Mouse (Mus musculus) olfactory bulb, adult 2 months (tissue): ENCODE measurements around the gene Fpgs. TPM values are rescaled to one million over a fixed set of nuclear protein-coding genes. Genes with fewer than 3 reads are reported as not detected.

ENCODE experiments used
- H3K27ac ChIP-seq: fragments of 200-500 bp; 2 replicates; pipeline ENCODE4 v1.5.1; 2012; ENCODE audit warnings: low read depth, low read length; ENCODE audit not compliant: insufficient read depth
- H3K4me1 ChIP-seq: fragments of 200-500 bp; 2 replicates; pipeline ENCODE4 v1.6.1; 2012; ENCODE audit warnings: low read length; ENCODE audit not compliant: control insufficient read depth, insufficient read depth
- H3K4me3 ChIP-seq: fragments of 200-500 bp; 2 replicates; pipeline ENCODE4 v1.5.1; 2012; ENCODE audit warnings: mild to moderate bottlenecking, low read depth, low read length, moderate library complexity; ENCODE audit not compliant: insufficient read depth
- CTCF ChIP-seq: fragments of 200-500 bp; IDR thresholded peaks from 2 replicates; pipeline ENCODE4 v1.5.1; 2012; ENCODE audit warnings: low read depth, mild to moderate bottlenecking, low read length, moderate library complexity; ENCODE audit not compliant: insufficient read depth
- POLR2A ChIP-seq: fragments of 200-500 bp; IDR thresholded peaks from 2 replicates; pipeline ENCODE4 v1.6.1; 2012; ENCODE audit warnings: mild to moderate bottlenecking, low read depth, low read length, moderate library complexity; ENCODE audit not compliant: insufficient read depth
- WGBS: fragments of 180-500 bp; shearing (Covaris S2); methylation state at CpG from one replicate; pipeline ENCODE4 v1.1.7; 2018; 5-methylcytosine and 5-hydroxymethylcytosine counted together
- polyA plus RNA-seq: library from polyadenylated mRNA; stranded (reverse); fragments of >200 nt; gene quantifications from 2 replicates; pipeline ENCODE4 v1.2.4, GENCODE M21; 2012; ENCODE audit warnings: low replicate concordance; ENCODE audit not compliant: missing spikeins, insufficient read depth, insufficient read length

The Fpgs gene
- polyA plus RNA-seq, 1 experiment, result not detected

DNA sequence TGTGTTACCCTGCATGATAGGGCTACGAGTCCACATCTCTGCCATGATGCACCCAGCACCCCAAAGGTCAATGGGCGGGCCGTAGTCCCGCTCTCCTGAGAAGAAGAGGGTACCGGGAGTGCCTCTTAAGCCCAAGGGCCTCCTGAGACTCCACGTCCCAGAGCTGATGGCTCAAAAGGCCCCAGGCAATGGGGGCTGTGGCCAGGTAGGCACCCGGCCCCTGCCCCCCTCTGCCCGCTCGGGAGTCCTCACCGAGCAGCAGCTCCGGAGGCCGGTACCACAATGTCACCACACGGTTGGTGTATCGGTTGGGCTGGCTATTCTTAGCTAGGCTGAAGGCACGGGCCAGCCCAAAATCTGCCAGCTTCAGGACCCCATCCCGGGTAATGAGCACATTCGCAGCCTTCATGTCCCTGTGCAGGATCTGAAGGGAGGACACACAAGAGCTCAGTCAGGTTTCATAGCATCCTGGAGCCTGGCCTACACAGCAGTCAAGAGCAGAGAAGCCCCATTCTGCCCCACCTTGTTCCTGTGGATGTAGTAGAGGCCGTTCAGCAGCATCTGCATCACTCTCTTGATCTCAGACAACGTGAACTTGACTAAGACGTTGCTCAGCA, 5.7 kb upstream of the Fpgs start:
- Histone ChIP-seq H3K27ac (no peak overlapping the region), H3K4me3 (no peak overlapping the region), H3K4me1 (peaks cover 13% of the 10 kb centered on the region)
- TF ChIP-seq CTCF (no peak), POLR2A (no peak)
- 87% methylated on average over 20 of the region's 20 CpGs for WGBS

DNA sequence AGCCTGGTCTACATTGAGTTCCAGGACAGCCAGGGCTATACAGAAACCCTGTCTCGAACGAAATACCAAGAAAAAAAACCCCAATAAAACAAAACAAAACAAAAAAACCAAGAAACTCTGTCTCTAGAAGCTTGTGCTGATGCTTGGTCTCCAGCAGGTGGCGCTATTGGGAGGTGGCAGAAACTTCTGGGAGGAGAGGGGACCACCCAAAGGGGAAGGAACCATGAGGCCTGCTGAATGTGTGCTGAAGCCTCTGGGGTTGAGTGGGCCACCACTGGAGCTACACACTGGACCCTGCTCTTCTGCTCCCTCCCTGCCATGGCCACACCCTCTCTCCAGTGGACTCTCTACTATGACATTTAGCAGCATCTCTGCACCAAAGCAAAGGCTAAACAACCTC, 4.7 kb upstream of the Fpgs start:
- TF ChIP-seq CTCF (peak; percentile 79), POLR2A (no peak)
- no peak overlapping the region for H3K4me3 ChIP-seq
- H3K27ac ChIP-seq, result no peak overlapping the region
- 13% methylated on average over 3 of the region's 3 CpGs for WGBS
- H3K4me1 ChIP-seq, result peaks cover 7% of the 10 kb centered on the region

DNA sequence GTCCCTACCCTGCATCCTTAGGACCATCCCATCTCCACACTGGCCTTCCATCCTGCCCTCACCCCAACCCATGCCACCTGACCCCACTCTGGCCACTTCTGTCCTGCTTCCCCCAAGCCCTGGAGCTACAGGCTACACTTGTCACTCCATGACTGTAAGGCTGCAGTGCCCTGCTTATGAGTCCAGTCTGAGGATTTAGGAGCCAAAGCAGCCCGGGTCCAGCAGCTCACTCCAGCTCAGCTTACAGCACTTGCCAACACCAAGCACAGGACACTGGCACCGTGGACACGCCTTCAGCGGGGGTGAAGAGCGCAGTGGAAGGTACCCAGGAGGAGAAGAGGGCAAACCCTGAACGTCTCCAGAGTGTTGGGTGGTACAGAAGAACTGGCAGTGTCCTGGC, 3.0 kb upstream of the Fpgs start:
- H3K4me1 ChIP-seq, result 0 out of 2 replicates have a peak, but pooled peaks cover 4% of the 10 kb centered on the region
- WGBS, result 94% methylated on average over 6 of the region's 6 CpGs
- H3K27ac ChIP-seq, result no peak overlapping the region
- H3K4me3 ChIP-seq, result no peak overlapping the region
- TF ChIP-seq CTCF, result no peak
- no peak for TF ChIP-seq POLR2A

DNA sequence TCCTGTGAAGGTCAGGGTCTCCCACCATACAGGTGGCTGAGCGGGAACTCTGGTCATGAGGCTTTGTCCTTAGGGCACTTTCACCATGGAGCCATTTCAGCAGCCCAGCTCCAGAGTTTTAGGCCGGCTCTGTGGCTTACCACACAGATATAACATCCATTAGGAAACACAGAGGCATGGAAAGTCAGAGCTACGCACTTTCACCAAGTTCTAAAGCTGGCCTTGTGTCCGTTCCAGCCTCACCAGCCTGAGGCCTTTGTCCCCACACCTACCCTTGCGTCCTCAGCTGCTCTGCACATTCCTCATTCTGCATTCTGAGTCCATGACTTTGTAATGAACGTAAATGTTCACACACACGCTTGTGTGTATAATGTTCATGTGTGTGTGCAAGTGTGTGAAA, 1.1 kb upstream of the Fpgs start:
- H3K4me1 ChIP-seq, result no peaks in the 10 kb centered on the region
- no peak overlapping the region for H3K27ac ChIP-seq
- no peak overlapping the region for H3K4me3 ChIP-seq
- TF ChIP-seq POLR2A, result no peak
- TF ChIP-seq CTCF, result no peak
- 89% methylated on average over 7 of the region's 7 CpGs for WGBS

DNA sequence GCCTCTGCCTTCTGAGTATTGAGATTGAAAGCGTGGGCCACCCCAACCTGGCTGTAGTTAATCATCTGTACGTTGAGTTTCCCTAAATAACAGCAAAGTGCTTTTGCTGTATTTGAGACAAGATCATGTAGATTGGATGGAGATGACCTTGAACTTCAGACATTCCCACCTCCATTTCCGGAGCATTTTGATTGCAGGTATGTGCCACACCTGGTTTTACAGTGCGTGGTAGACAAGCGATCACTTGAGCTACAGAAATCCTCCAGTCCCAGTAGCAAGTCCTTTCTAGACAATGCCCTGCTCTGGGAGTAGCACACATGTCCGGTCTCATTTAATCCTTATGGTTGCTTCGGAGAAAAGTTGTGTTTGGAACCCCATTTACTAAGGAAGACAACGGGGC, 899 bp downstream of the Fpgs start:
- no peak for TF ChIP-seq CTCF
- TF ChIP-seq POLR2A, result no peak
- H3K4me3 ChIP-seq, result no peak overlapping the region
- 94% methylated on average over 8 of the region's 8 CpGs for WGBS
- H3K27ac ChIP-seq, result no peak overlapping the region
- no peaks in the 10 kb centered on the region for H3K4me1 ChIP-seq

DNA sequence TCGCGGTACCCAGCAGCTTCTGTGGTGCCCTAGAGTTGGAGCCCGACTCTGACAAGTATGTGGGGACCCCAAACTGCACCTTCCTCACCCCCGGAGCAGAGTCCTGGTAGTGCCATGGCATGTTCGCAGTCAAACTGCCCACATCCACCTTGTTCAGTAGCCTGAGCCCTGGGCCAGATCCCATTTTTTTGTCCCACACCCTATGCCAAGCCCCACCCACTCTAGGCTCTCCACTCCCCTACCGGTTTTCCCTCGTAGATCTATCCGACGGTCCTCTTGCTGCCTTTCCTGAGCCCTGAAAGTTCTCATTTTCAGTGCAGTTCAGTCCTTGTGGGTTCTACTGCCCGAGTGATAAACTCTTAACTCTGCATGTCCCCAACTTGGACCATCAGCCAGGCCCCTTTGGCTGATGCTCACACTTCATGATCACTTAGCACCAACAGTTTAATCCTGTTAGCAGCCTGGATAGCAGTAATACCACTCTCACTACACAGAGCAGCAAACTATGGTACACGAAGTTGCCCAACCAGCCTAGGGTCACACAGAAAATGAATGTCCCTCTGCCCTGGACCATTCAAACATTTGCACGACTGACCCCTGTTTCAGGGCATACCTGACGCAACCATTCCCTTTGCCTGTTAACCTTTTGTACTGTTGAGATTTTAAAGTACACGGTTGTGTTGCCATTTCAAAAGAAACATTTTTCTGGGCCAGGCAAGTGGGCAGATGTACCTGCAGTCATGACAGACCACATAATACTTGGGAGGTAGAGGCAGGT, 2.8 kb downstream of the Fpgs start:
- WGBS, result 88% methylated on average over 14 of the region's 14 CpGs
- H3K27ac ChIP-seq, result no peak overlapping the region
- TF ChIP-seq POLR2A (no peak), CTCF (no peak)
- H3K4me3 ChIP-seq, result no peak overlapping the region
- H3K4me1 ChIP-seq, result no peaks in the 10 kb centered on the region

DNA sequence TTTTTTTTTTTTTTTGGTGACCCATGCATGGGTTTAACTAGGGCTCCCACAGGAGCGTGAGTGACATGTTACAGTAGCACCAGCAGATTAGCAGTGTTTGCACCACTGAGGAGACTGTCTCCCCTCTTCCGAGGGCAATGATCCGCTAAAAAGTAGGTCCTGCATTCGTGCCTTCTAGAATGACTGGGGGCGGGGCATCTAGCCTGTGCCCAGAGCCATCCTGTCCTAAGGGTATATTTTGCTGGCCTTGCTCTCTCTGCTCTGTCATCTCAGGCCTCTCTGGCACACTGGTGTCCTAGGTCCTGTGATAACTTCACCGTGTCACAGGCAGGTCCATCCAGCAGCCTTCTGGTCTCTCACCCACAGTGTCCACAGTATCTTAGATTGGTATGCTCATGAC, 4.3 kb downstream of the Fpgs start:
- TF ChIP-seq CTCF, result no peak
- no peak for TF ChIP-seq POLR2A
- 90% methylated on average over 6 of the region's 6 CpGs for WGBS
- H3K4me1 ChIP-seq, result no peaks in the 10 kb centered on the region
- H3K27ac ChIP-seq, result no peak overlapping the region
- no peak overlapping the region for H3K4me3 ChIP-seq

DNA sequence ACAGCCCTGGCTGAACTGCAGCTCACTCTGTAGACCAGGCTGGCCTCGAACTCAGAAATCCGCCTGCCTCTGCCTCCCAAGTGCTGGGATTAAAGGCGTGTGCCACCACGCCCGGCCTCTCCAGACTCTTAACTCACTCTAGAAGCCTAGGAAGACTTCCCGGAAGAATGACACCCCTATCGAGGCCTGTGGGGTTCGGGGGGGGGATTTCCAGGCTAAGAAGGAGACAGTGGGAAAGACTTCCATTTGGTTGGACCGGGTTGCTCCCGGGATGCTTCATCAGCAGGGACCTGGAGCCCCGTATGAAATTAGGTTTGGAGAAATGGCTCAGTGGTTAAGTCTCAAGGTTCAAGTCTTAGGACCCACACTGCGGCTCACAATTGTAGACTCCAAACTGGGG, 9.3 kb downstream of the Fpgs start:
- TF ChIP-seq CTCF (no peak), POLR2A (no peak)
- peaks cover 12% of the 10 kb centered on the region for H3K4me1 ChIP-seq
- WGBS, result 81% methylated on average over 12 of the region's 12 CpGs
- H3K4me3 ChIP-seq, result peak overlapping the region; percentile 54
- no peak overlapping the region for H3K27ac ChIP-seq

DNA sequence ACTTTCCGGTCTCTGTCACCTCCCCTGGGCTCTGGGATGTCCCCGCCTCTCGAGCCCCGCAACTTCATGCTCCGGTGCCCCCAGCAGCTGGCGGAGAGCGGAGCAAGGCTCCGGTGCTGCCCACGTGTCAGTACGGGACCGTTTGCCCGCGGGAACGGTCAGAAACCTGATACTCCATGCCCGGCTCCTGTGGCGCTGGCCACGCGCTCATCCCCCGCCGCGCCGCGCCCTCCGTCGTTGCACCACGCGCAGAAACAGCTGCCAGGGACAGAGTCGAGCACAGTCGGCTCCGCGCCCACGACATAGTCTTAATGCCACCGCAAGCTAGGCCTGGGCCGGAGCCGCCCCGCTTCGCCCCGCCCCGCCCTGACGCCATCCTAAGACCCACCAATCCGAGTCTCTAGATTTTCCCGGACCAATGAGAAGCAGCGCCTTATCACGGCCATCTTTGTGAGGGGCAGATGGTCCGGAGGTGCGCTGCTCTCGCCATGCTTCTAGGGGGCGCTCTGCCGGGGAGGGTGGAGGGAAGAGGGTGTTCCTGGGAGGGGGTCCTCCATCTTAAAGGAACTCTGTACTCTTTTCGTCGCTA, 10.0 kb downstream of the Fpgs start:
- under 1% methylated on average over 51 of the region's 51 CpGs for WGBS
- Histone ChIP-seq H3K4me1 (peaks cover 12% of the 10 kb centered on the region), H3K27ac (peak overlapping the region; percentile 71; the same call in 1 of the 2 replicates), H3K4me3 (peak overlapping the region; percentile 82)
- TF ChIP-seq POLR2A (peak; percentile 52), CTCF (peak; percentile 70)

DNA sequence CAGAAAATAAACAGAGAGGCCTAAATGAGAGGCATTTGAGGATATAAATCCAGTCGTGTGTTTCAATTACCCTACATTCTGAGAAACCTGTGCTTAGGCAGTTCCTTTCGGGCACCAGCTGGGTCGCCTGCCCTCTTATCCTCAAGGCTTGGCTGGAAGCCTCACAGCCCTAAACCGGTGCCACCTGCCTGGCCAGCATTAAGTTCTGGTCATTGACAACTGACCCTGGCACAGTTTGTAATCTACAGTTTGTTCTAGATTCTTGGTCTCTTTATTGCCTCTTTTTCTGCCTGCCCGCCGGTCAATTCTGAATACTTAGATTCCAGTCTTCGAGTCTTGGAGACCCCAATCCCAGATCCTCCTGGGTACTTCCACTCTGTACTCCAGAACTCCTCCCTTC, 10.7 kb downstream of the Fpgs start:
- H3K4me3 ChIP-seq, result peak overlapping the region; percentile 82
- peaks cover 12% of the 10 kb centered on the region for H3K4me1 ChIP-seq
- no peak overlapping the region for H3K27ac ChIP-seq
- TF ChIP-seq CTCF (no peak), POLR2A (no peak)
- 12% methylated on average over 7 of the region's 7 CpGs for WGBS
